Mouse (Mus musculus) heart, embryonic 11.5 days (tissue): ENCODE data around the gene Armcx1. TPM values are rescaled to one million over a fixed set of nuclear protein-coding genes. Genes with fewer than 3 reads are reported as not detected.
"Not testable (repeated sequence)": the region's sequence is repeated elsewhere in the genome, so short reads cannot be mapped to it uniquely, and the experiment has no call there.

Experiments used
- ATAC-seq: fragments of 200-750 bp; cut with Nextera tagmentation; replicated peaks from 2 replicates; pipeline ENCODE4 v1.8.0; 2017; ENCODE audit warnings: moderate library complexity; ENCODE audit not compliant: insufficient number of reproducible peaks, low FRiP score, low TSS enrichment
- H3K27ac ChIP-seq: fragments of 300-500 bp; sonication (generic); 2 replicates; pipeline ENCODE4 v1.5.1; 2014; ENCODE audit warnings: mild to moderate bottlenecking, low read depth, low read length
- H3K27me3 ChIP-seq: fragments of 300-500 bp; sonication (generic); 2 replicates; pipeline ENCODE4 v1.6.1; 2014; ENCODE audit warnings: mild to moderate bottlenecking, low read length, mixed read lengths; ENCODE audit not compliant: control insufficient read depth, insufficient read depth
- H3K36me3 ChIP-seq: fragments of 300-500 bp; sonication (generic); 2 replicates; pipeline ENCODE4 v1.6.1; 2014; ENCODE audit warnings: mild to moderate bottlenecking, low read length, moderate library complexity, mixed read lengths; ENCODE audit not compliant: control insufficient read depth, insufficient read depth
- H3K4me1 ChIP-seq: fragments of 300-500 bp; sonication (generic); 2 replicates; pipeline ENCODE4 v1.6.1; 2014; ENCODE audit warnings: low read length; ENCODE audit not compliant: control insufficient read depth, insufficient read depth
- H3K4me2 ChIP-seq: fragments of 300-500 bp; sonication (generic); 2 replicates; pipeline ENCODE4 v1.6.1; 2014; ENCODE audit warnings: mild to moderate bottlenecking, moderate library complexity
- H3K4me3 ChIP-seq: fragments of 300-500 bp; sonication (generic); 2 replicates; pipeline ENCODE4 v1.5.1; 2014; ENCODE audit warnings: low read depth, low read length
- H3K9ac ChIP-seq: fragments of 300-500 bp; sonication (generic); 2 replicates; pipeline ENCODE4 v1.6.1; 2014; ENCODE audit warnings: mild to moderate bottlenecking, low read depth, low read length, moderate library complexity
- H3K9me3 ChIP-seq: fragments of 300-500 bp; sonication (generic); replicated peaks from 2 replicates; pipeline ENCODE4 v1.6.1; 2016; ENCODE audit warnings: low read length; ENCODE audit not compliant: control insufficient read depth
- WGBS: fragments of 180-500 bp; shearing (Covaris S2); extraction: QIAGEN DNeasy Blood & Tissue Kit; methylation state at CpG from one replicate; pipeline ENCODE4 v1.1.7; 2014; ENCODE audit not compliant: insufficient replicate concordance; 5-methylcytosine and 5-hydroxymethylcytosine counted together
- polyA plus RNA-seq: library from polyadenylated mRNA; unstranded; fragments of >200 nt; fragmentation: Nextera tagmentation; extraction: Ambion mirVana; gene quantifications from 2 replicates; pipeline ENCODE4 v1.2.1, GENCODE M21; 2014

Gene Armcx1
- polyA plus RNA-seq, 1 experiment from 2014 or later: 36.1 TPM

- Histone ChIP-seq H3K36me3 (peaks cover 6% of the 10 kb centered on the region; the same call in 1 of the 2 replicates), H3K4me3 (no peak overlapping the region), H3K9ac (no peak overlapping the region), H3K27me3 (no peaks in the 10 kb centered on the region), H3K9me3 (no peaks in the 10 kb centered on the region), H3K4me1 (no peaks in the 10 kb centered on the region), H3K27ac (no peak overlapping the region), H3K4me2 (no peak overlapping the region)
- 93% methylated on average over 2 of the region's 2 CpGs for WGBS
- no peak for ATAC-seq
Measured at GRCm38 (mm10) chrX:134691540-134691935, 26.2 kb upstream of the Armcx1 start.

GRCm38 (mm10) chrX:134716863-134717262 lies 900 bp upstream of the Armcx1 start:
- Histone ChIP-seq H3K27ac (no peak overlapping the region), H3K4me1 (no peaks in the 10 kb centered on the region), H3K36me3 (no peaks in the 10 kb centered on the region), H3K4me2 (no peak overlapping the region), H3K9ac (no peak overlapping the region), H3K4me3 (no peak overlapping the region), H3K9me3 (no peaks in the 10 kb centered on the region), H3K27me3 (no peaks in the 10 kb centered on the region)
- ATAC-seq: no peak
- WGBS: 35% methylated on average over 3 of the region's 3 CpGs

GRCm38 (mm10) chrX:134718524-134718923 lies 761 bp downstream of the Armcx1 start:
- peak; percentile 73 for ATAC-seq
- H3K4me3 ChIP-seq: peak overlapping the region; percentile 46
- H3K36me3 ChIP-seq: no peaks in the 10 kb centered on the region
- H3K27me3 ChIP-seq: no peaks in the 10 kb centered on the region
- H3K9me3 ChIP-seq: no peaks in the 10 kb centered on the region
- H3K9ac ChIP-seq: peak overlapping the region; percentile 71
- no peaks in the 10 kb centered on the region for H3K4me1 ChIP-seq
- 20% methylated on average over 14 of the region's 14 CpGs for WGBS
- peak overlapping the region; percentile 63 for H3K4me2 ChIP-seq
- H3K27ac ChIP-seq: peak overlapping the region; percentile 85

- not testable (repeated sequence) for H3K36me3 ChIP-seq, H3K4me1 ChIP-seq, H3K9me3 ChIP-seq, H3K4me2 ChIP-seq, H3K4me3 ChIP-seq, H3K9ac ChIP-seq, H3K27me3 ChIP-seq, H3K27ac ChIP-seq
- ATAC-seq: 0 out of 2 replicates have a peak, but pooled peaks have one; percentile 22
- 43% methylated on average over 1 of the region's 2 CpGs for WGBS
Measured at GRCm38 (mm10) chrX:134723762-134724161, 6.0 kb downstream of the Armcx1 start.

- Histone ChIP-seq H3K27me3 (0 out of 2 replicates have a peak, but pooled peaks cover 4% of the 10 kb centered on the region), H3K27ac (no peak overlapping the region), H3K4me3 (no peak overlapping the region), H3K4me2 (no peak overlapping the region), H3K4me1 (no peaks in the 10 kb centered on the region), H3K9me3 (no peaks in the 10 kb centered on the region), H3K36me3 (no peaks in the 10 kb centered on the region), H3K9ac (no peak overlapping the region)
- no peak for ATAC-seq
- 44% methylated on average over 4 of the region's 4 CpGs for WGBS
Measured at GRCm38 (mm10) chrX:134729778-134730177, 12.0 kb downstream of the Armcx1 start.

GRCm38 (mm10) chrX:134737796-134738195 lies 20.0 kb downstream of the Armcx1 start:
- Histone ChIP-seq H3K4me1 (no peaks in the 10 kb centered on the region), H3K9ac (no peak overlapping the region), H3K9me3 (no peaks in the 10 kb centered on the region), H3K27ac (no peak overlapping the region), H3K36me3 (no peaks in the 10 kb centered on the region), H3K4me2 (no peak overlapping the region), H3K27me3 (0 out of 2 replicates have a peak, but pooled peaks cover 5% of the 10 kb centered on the region), H3K4me3 (no peak overlapping the region)
- WGBS: 92% methylated on average over 1 of the region's 1 CpGs
- no peak for ATAC-seq

- no peak overlapping the region for H3K27ac ChIP-seq
- no peaks in the 10 kb centered on the region for H3K4me1 ChIP-seq
- no peak for ATAC-seq
- H3K4me3 ChIP-seq: no peak overlapping the region
- no peaks in the 10 kb centered on the region for H3K36me3 ChIP-seq
- 58% methylated on average over 4 of the region's 4 CpGs for WGBS
- H3K27me3 ChIP-seq: 0 out of 2 replicates have a peak, but pooled peaks cover 5% of the 10 kb centered on the region
- H3K4me2 ChIP-seq: no peak overlapping the region
- H3K9ac ChIP-seq: no peak overlapping the region
- no peaks in the 10 kb centered on the region for H3K9me3 ChIP-seq
Measured at GRCm38 (mm10) chrX:134739160-134739559, 21.4 kb downstream of the Armcx1 start.

- no peak overlapping the region for H3K4me3 ChIP-seq
- no peak for ATAC-seq
- no peak overlapping the region for H3K9ac ChIP-seq
- H3K27ac ChIP-seq: no peak overlapping the region
- H3K4me1 ChIP-seq: no peaks in the 10 kb centered on the region
- 69% methylated on average over 5 of the region's 5 CpGs for WGBS
- H3K9me3 ChIP-seq: no peaks in the 10 kb centered on the region
- no peaks in the 10 kb centered on the region for H3K27me3 ChIP-seq
- no peak overlapping the region for H3K4me2 ChIP-seq
- no peaks in the 10 kb centered on the region for H3K36me3 ChIP-seq
Measured at GRCm38 (mm10) chrX:134741862-134742261, 24.1 kb downstream of the Armcx1 start.

GRCm38 (mm10) chrX:134746459-134746858 lies 28.7 kb downstream of the Armcx1 start:
- no peaks in the 10 kb centered on the region for H3K9me3 ChIP-seq

More at GRCm38 (mm10) chrX:134746459-134746858, 28.7 kb downstream of the Armcx1 start:
- Histone ChIP-seq H3K27ac (no peak overlapping the region), H3K27me3 (peaks cover 3% of the 10 kb centered on the region; the same call in 1 of the 2 replicates), H3K9ac (no peak overlapping the region), H3K4me1 (no peaks in the 10 kb centered on the region), H3K36me3 (no peaks in the 10 kb centered on the region), H3K4me3 (no peak overlapping the region), H3K4me2 (no peak overlapping the region)
- no peak for ATAC-seq
- WGBS: 23% methylated on average over 5 of the region's 5 CpGs
